Mouse (Mus musculus) lung, embryonic 14.5 days (tissue): ENCODE measurements at regions not wholly inside any gene's neighbourhood (a gene's known extent, or its start where the extent isn't known, plus 50 kb on each side); places are given as distances from the start of the nearest gene placed in this dataset.

ENCODE experiments used
- ATAC-seq: fragments of 200-750 bp; cut with Nextera tagmentation; 2 replicates; pipeline ENCODE4 v1.8.0; 2017; ENCODE audit warnings: mild to moderate bottlenecking, moderate TSS enrichment, moderate library complexity; ENCODE audit not compliant: insufficient read depth
- DNase-seq: peaks from one replicate; pipeline ENCODE4 v3.0.0-alpha.2; 2015
- H3K27ac ChIP-seq: fragments of 300-500 bp; sonication (generic); 2 replicates; pipeline ENCODE4 v1.5.1; 2014; ENCODE audit warnings: low read depth, mild to moderate bottlenecking, moderate library complexity
- H3K27me3 ChIP-seq: fragments of 300-500 bp; sonication (generic); 2 replicates; pipeline ENCODE4 v1.6.1; 2014; ENCODE audit warnings: low read length, control low read depth; ENCODE audit not compliant: insufficient read depth
- H3K36me3 ChIP-seq: fragments of 300-500 bp; sonication (generic); 2 replicates; pipeline ENCODE4 v1.6.1; 2014; ENCODE audit warnings: control low read depth; ENCODE audit not compliant: insufficient read depth
- H3K4me1 ChIP-seq: fragments of 300-500 bp; sonication (generic); 2 replicates; pipeline ENCODE4 v1.6.1; 2014; ENCODE audit warnings: antibody characterized with exemption, control low read depth; ENCODE audit not compliant: insufficient read depth
- H3K4me2 ChIP-seq: fragments of 300-500 bp; sonication (generic); 2 replicates; pipeline ENCODE4 v1.6.1; 2014; ENCODE audit warnings: mild to moderate bottlenecking
- H3K4me3 ChIP-seq: fragments of 300-500 bp; sonication (generic); 2 replicates; pipeline ENCODE4 v1.5.1; 2014; ENCODE audit warnings: low read depth, low read length
- H3K9ac ChIP-seq: fragments of 300-500 bp; sonication (generic); 2 replicates; pipeline ENCODE4 v1.6.1; 2014
- H3K9me3 ChIP-seq: fragments of 300-500 bp; sonication (generic); 2 replicates; pipeline ENCODE4 v1.6.1; 2016; ENCODE audit warnings: low read depth, low read length, control low read depth
- CTCF ChIP-seq: IDR thresholded peaks from 2 replicates; pipeline ENCODE4 v1.5.1; 2016; ENCODE audit warnings: antibody characterized with exemption, low read depth
- WGBS: fragments of 180-500 bp; shearing (Covaris S2); extraction: QIAGEN DNeasy Blood & Tissue Kit; methylation state at CpG from one replicate; pipeline ENCODE4 v1.1.7; 2014; 5-methylcytosine and 5-hydroxymethylcytosine counted together

GRCm38 (mm10) chr4:54027565-54028237, 201.9 kb downstream of the Tmem38b start:
- H3K27ac ChIP-seq: no peak overlapping the region
- 28% methylated on average over 5 of the region's 5 CpGs for WGBS
- peak; percentile 55 for DNase-seq
- H3K4me2 ChIP-seq: no peak overlapping the region
- no peak overlapping the region for H3K4me3 ChIP-seq
- TF ChIP-seq CTCF: no peak
- H3K36me3 ChIP-seq: no peaks in the 10 kb centered on the region
- no peak for ATAC-seq
- H3K9me3 ChIP-seq: no peaks in the 10 kb centered on the region
- H3K9ac ChIP-seq: no peak overlapping the region
- no peaks in the 10 kb centered on the region for H3K4me1 ChIP-seq
- no peaks in the 10 kb centered on the region for H3K27me3 ChIP-seq

GRCm38 (mm10) chr4:54045258-54046029, 219.6 kb downstream of the Tmem38b start:
- Histone ChIP-seq H3K4me1 (no peaks in the 10 kb centered on the region), H3K4me3 (no peak overlapping the region), H3K36me3 (no peaks in the 10 kb centered on the region), H3K9ac (no peak overlapping the region), H3K27me3 (no peaks in the 10 kb centered on the region), H3K4me2 (no peak overlapping the region), H3K9me3 (no peaks in the 10 kb centered on the region), H3K27ac (no peak overlapping the region)
- WGBS: 39% methylated on average over 14 of the region's 14 CpGs
- DNase-seq (no peak), ATAC-seq (no peak)
- no peak for TF ChIP-seq CTCF

- Histone ChIP-seq H3K4me2 (no peak overlapping the region), H3K9ac (no peak overlapping the region), H3K4me1 (no peaks in the 10 kb centered on the region), H3K4me3 (no peak overlapping the region), H3K27me3 (no peaks in the 10 kb centered on the region), H3K9me3 (peaks cover 2% of the 10 kb centered on the region; the same call in 1 of the 2 replicates), H3K27ac (no peak overlapping the region), H3K36me3 (no peaks in the 10 kb centered on the region)
- no peak for DNase-seq
- no peak for ATAC-seq
- WGBS: 69% methylated on average over 4 of the region's 4 CpGs
- TF ChIP-seq CTCF: no peak
Observed at GRCm38 (mm10) chr4:54064331-54064730, 238.5 kb downstream of the Tmem38b start.

- no peak for TF ChIP-seq CTCF
- H3K27ac ChIP-seq: no peak overlapping the region
Observed at GRCm38 (mm10) chr4:54071951-54072350, 246.1 kb downstream of the Tmem38b start.

GRCm38 (mm10) chr4:54072482-54072881, 246.6 kb downstream of the Tmem38b start:
- no peak for TF ChIP-seq CTCF
- H3K4me2 ChIP-seq: no peak overlapping the region
- DNase-seq: peak; percentile 12
- no peak overlapping the region for H3K27ac ChIP-seq
- H3K4me3 ChIP-seq: no peak overlapping the region
- no peaks in the 10 kb centered on the region for H3K27me3 ChIP-seq
- no peak overlapping the region for H3K9ac ChIP-seq
- H3K4me1 ChIP-seq: no peaks in the 10 kb centered on the region
- WGBS: 22% methylated on average over 3 of the region's 3 CpGs
- H3K36me3 ChIP-seq: no peaks in the 10 kb centered on the region
- ATAC-seq: no peak
- peaks cover 8% of the 10 kb centered on the region; the same call in 1 of the 2 replicates for H3K9me3 ChIP-seq

More at GRCm38 (mm10) chr4:54071951-54072350, 246.1 kb downstream of the Tmem38b start:
- Histone ChIP-seq H3K9me3 (peaks cover 8% of the 10 kb centered on the region; the same call in 1 of the 2 replicates), H3K36me3 (no peaks in the 10 kb centered on the region), H3K4me1 (no peaks in the 10 kb centered on the region), H3K4me3 (no peak overlapping the region), H3K4me2 (no peak overlapping the region), H3K9ac (no peak overlapping the region), H3K27me3 (no peaks in the 10 kb centered on the region)
- 63% methylated on average over 4 of the region's 4 CpGs for WGBS
- DNase-seq: peak; percentile 5
- no peak for ATAC-seq

GRCm38 (mm10) chr4:54072932-54073331, 247.1 kb downstream of the Tmem38b start:
- WGBS: 56% methylated on average over 10 of the region's 10 CpGs
- Histone ChIP-seq H3K27ac (no peak overlapping the region), H3K27me3 (no peaks in the 10 kb centered on the region), H3K4me1 (no peaks in the 10 kb centered on the region), H3K4me3 (no peak overlapping the region), H3K36me3 (no peaks in the 10 kb centered on the region), H3K9me3 (peaks cover 8% of the 10 kb centered on the region; the same call in 1 of the 2 replicates), H3K9ac (no peak overlapping the region), H3K4me2 (no peak overlapping the region)
- ATAC-seq (no peak), DNase-seq (no peak)
- TF ChIP-seq CTCF: no peak

- DNase-seq: no peak
- no peak overlapping the region for H3K9ac ChIP-seq
- 82% methylated on average over 7 of the region's 7 CpGs for WGBS
- no peaks in the 10 kb centered on the region for H3K4me1 ChIP-seq
- H3K27ac ChIP-seq: no peak overlapping the region
- peaks cover 8% of the 10 kb centered on the region; the same call in 1 of the 2 replicates for H3K9me3 ChIP-seq
- TF ChIP-seq CTCF: no peak
- H3K4me3 ChIP-seq: no peak overlapping the region
- no peak overlapping the region for H3K4me2 ChIP-seq
- no peaks in the 10 kb centered on the region for H3K36me3 ChIP-seq
- ATAC-seq: no peak
- H3K27me3 ChIP-seq: no peaks in the 10 kb centered on the region
Observed at GRCm38 (mm10) chr4:54073483-54073882, 247.6 kb downstream of the Tmem38b start.
